Mouse (Mus musculus) cerebellum, adult 2 months (tissue): ENCODE measurements around the gene Dennd6a.

Experiments
- CTCF ChIP-seq: fragments of 200-500 bp; IDR thresholded peaks from 2 replicates; pipeline ENCODE4 v1.5.1; 2011; ENCODE audit warnings: low read depth, mild to moderate bottlenecking, control low read depth, low read length, moderate library complexity, borderline replicate concordance; ENCODE audit not compliant: insufficient read depth
- POLR2A ChIP-seq: fragments of 200-500 bp; IDR thresholded peaks from 2 replicates; pipeline ENCODE4 v1.6.1; 2011; ENCODE audit warnings: low read length, control low read depth, borderline replicate concordance; ENCODE audit not compliant: insufficient read depth

- TF ChIP-seq CTCF (no peak), POLR2A (no peak)
Observed at GRCm38 (mm10) chr14:26626605-26627140, 53.0 kb downstream of the Dennd6a start.
